Mouse (Mus musculus) liver, adult 2 months (tissue): Measurements from ENCODE around the gene Dennd4a.

Experiments used
- CTCF ChIP-seq: fragments of 200-500 bp; IDR thresholded peaks from 2 replicates; pipeline ENCODE4 v1.5.1; 2011; ENCODE audit warnings: low read depth, low read length, control low read depth
- POLR2A ChIP-seq: fragments of 200-500 bp; IDR thresholded peaks from 2 replicates; pipeline ENCODE4 v1.6.1; 2011; ENCODE audit warnings: low read length, control low read depth; ENCODE audit not compliant: insufficient read depth; ENCODE audit errors: extremely low read depth

DNA sequence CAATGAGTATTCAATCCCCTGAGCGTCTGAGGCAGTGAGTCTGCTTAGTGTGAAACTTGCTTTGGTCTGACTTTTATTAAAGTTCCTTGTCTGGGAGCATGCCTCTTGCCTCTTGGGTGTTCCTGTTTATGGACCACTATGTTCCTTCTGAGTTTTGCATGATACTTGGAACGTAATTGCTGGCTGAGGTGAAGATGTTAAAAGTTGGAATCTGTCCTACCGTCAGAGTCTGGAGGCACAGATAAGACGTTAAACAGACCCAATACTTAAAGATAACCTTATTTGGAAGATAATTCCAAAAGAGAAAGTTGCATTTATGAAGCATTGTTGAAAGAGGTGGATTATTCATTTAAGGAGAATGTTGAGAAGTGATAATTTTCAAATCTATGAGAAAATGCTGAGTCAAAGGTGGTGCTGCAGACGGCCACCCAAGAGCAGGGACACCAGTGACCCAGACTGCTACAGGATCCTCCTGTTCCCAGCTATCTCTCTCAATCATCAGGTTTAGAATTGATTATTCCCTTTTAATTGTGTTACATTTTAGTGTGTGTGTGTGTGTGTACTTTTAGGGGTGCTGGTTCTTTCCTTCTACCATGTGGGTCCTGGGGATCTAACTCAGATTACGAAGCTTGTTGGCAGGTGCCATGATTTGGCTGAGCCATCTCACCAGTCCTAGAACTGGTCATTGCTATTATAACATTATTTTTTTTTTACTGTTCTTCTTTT, 4.6 kb upstream of the Dennd4a start:
- no peak for TF ChIP-seq CTCF
- TF ChIP-seq POLR2A: no peak
